Mouse (Mus musculus): ENCODE data around the gene Foxj3.

The Foxj3 gene

DNA sequence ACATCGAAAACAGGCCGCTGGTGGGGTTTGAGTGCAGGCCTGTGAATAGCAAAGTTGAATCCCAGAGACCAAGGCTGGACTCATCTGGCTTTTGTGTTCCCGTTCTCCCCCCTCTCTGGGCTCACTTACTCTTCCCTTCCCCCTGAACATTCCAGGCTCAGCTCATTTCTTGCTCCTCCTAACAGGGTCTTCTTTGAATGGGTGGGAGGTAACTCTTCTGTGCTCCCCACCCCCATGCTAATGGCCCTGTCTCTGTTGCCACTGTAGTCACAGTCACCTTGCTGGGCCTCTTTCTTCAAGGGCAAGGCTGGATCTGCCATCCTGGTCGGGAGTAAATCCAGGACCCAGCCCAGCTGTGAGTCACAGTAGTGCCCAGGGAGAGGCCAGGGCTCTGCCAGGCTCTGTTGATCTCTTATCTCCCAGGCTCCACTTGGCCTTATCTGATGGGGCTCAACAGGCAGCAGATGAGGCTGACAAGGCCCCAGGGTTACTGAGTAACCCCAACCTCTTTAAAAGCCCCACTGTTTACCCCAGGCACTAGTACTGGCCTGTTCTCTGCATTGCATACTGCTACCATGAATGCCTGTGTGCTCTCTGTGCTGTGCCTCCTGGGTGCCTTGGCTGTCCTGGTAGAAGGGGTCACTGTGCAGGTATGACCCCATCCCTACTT, 100.5 kb downstream of the Foxj3 start, which contains the start of gene Guca2a:
TSS of gene Guca2a (plus strand) at position 529 of the 670 bp plus-strand sequence.
- peak; percentile 55 to 70 for DNase-seq (ENCODE audit: low spot score in 2 of 2)

DNA sequence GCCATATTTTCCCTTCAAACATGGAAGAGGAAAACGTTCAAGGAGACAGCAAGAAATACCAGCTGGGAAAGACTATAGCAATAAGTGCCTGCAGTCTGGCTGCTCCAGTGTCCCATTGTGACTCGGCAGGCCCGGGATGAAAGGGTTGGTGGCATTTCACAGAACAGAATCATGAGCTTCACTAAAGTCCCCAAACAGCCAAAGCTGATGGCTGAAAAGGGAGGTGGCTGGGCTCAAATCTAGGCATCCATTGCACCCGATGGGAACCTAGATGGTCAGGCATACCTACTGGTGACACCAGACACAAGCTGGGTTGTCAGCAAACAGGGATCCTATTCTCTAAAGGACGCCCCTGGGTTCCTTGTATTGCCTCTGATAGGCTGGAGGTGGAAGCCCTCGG, 101.1 kb downstream of the Foxj3 start:
- DNase-seq (ENCODE audit: low spot score in 2 of 2), result no peak

DNA sequence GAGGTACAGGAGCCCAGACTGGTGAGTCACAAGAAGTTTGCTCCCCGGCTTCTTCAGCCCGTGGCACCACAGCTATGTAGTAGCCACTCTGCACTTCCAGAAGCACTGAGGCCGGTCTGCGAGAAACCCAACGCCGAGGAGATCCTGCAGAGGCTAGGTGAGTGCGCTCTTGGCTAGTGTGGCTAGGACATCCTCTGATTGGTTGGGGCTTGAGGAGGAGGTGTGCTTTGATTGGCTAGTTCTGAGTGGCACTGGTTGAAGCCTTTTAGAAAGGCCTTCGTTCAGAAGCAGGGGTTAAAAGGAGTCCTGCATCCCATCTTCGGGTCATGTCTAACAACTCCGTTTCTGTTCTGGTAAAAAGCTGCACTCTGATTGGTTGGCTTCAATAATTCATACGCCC, 101.9 kb downstream of the Foxj3 start:
- no peak for DNase-seq (ENCODE audit: low spot score in 2 of 2)

DNA sequence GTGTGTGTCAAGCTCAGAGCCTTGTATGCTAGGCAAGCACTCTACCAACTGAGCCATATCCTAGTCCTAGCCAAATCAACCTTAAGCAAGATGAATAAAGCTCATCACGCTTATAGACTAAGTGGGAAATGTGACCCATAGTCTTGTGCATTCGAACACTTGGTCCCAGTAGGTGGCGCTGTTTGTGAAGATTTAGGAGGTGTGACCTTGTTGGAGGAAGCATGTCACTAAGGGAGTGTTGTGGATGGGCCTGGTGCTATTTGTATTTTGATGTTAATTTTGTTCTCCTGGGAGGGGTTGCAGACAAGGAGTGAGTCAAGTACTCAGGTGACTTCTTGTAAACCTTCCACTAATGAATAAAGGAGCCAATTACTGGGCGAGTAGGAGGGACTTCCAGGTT, 105.9 kb downstream of the Foxj3 start:
- DNase-seq (ENCODE audit: low spot score in 2 of 2), result no peak

DNA sequence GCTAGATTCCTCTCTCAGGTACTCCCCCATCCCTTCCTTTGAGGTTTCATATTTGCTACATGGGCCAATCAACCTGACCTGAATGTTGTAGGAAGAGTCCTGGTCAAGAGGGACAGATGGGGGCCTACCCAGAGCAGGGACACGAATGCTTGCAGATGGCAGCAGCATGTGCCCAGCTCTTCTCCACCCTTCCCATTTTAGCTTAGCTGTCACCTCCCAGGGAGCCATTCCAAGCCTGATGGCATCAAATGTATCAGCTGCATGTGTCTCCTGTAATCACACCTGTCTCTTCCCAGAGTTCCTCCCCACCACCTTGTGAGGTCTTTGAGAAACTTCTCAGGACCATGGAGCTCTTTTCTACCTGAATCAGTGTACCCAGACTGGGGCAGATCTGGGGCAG, 120.2 kb downstream of the Foxj3 start:
- DNase-seq (ENCODE audit: low spot score in 2 of 2), result no peak

DNA sequence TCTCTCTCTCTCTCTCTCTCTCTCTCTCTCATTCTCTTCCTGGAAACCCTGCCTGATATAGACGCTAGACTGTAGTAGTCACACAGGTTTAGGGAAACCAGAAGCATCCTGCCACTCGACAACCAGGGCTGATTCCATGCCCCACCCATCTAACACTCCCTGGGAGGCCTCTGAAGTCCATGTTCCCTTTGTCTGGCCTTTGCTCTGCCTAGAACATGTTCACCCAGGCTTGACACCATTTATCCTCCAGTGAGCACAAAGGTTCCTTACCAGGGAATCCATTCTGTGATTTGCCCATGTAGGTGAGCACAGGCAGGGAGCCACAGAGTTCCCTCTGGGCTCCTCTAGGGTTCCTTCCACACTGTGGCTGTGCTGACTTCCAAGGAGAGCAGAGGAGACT, 121.4 kb downstream of the Foxj3 start:
- no peak for DNase-seq (ENCODE audit: low spot score in 2 of 2)

DNA sequence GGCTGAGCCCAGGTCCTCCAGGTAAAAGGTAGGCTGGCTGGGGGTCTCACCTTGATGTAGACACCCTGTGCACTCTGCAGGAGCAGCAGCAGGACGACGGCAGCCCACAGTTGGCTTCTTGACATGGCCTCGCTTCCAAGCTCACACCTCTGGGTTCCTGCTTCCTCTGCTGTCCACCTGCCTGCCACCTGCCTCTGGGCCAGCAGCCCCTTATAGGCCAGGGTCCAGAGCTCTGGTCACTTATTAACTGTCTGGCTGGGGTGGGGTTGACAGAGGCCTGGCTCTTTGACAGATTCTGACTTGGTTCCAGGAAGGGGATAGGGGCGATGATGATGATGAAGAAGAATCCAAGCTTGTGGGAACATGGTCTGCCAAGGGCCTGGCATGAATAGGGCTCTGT, 121.9 kb downstream of the Foxj3 start, which contains the start of gene Guca2b:
TSS of gene Guca2b (minus strand) at position 224 of the 400 bp plus-strand sequence.
- no peak for DNase-seq (ENCODE audit: low spot score in 2 of 2)

DNA sequence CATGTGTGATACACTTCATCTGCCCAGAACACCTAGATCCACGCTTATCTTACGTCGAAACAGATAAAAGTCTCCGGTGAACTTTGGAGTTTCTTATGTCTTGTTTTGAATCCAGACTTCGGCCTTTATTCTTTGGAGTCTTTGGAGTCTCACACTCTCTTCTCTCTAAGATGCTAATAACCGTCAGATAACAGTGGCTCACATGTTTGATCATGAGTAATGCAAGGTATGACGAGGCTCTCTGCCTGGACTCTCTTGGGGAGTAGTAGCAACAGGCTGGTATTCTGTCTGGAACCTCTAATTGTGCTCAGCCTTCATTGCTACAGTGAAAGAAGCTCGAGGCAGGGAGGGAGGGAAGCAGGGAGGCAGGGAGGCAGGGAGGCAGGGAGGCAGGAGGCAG, 123.2 kb downstream of the Foxj3 start:
- no peak for DNase-seq (ENCODE audit: low spot score in 2 of 2)

DNA sequence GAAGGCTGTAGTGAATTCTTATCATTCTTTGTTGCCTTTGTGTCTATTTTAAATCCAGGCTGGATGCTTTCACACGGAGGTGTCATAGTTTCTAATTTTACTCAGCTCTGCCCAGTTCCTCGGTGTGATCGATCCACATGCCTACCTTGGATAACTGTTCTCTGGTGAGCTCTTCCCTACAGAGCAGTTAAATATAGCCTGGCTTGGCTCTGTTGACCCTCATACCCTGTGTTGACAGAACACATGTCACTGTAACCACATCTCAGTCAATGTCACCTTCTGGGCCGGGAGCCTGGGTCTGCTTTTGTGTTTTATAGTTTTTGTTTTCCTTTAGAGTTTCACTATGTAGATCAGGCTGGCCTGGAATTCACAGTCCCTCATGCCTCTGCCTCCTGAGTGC, 125.3 kb downstream of the Foxj3 start:
- no peak for DNase-seq (ENCODE audit: low spot score in 2 of 2)

DNA sequence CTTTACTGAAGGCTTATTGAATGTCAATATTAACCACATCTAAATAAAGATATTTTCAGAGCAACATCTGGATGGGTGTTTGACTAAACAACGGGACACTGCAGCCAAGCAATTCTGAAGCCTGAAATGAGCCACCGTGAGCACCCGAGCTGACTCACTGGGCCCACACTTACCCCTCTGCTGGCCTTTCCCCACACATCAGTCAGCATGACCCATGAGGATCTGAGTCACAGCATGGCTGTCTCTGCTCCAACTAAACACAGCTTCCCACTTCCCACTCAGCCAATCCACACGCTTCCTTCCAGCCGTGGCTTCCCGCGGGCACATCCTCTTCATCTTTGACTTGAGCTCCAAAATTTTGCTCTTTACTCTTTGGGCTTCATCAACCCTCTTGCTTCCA, 126.2 kb downstream of the Foxj3 start:
- no peak for DNase-seq (ENCODE audit: low spot score in 2 of 2)

DNA sequence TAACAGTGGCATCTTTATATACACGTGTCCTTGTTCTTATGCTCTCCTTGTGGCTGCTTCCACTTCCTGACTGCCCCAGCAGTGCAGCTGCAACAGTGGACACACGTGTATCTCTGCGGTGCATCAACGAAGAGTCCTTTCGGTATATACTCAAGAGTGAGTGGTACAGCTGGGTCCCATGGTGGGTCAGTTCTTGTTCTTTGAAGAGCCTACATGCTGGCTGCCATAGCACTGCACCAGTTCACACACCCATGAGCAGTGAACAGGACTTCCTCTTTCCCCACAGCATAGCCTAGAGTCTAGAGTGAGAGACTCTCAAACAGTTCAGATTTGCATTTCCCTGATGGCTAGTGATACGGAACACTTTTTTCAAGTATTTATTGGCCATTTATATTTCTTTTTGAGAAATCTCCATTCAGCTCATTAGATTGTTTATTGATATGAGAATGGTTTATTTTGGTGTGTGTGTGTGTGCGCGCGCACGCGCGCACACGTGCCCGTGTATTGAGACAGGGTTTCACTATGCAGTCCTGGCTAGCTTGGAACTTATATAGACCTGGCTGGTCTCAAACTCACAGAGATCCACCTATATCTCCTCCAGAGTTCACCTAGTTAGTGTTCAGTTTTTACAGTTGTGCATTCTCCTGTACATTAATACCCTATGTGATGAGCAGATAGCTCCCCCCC, 126.7 kb downstream of the Foxj3 start:
- DNase-seq (ENCODE audit: low spot score in 2 of 2), result no peak

DNA sequence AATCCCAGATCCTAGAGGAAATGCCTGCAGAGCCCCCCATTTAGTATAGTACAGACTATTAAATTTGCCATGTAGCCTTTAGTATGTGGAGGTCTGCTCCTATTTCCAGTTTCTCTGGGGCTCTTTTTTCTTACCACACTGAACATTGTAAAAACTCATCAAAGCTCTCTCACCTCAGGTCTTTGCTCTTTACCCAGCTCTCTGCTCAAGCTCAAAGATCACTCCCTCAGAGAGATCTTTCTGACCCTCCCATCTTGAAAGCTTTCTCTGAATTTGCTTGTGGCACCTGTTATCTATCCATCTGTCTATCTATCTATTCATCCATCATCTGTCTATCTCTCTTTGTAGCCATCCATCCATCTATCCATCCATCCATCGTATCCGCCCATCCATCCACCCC, 128.4 kb downstream of the Foxj3 start:
- no peak for DNase-seq (ENCODE audit: low spot score in 2 of 2)

DNA sequence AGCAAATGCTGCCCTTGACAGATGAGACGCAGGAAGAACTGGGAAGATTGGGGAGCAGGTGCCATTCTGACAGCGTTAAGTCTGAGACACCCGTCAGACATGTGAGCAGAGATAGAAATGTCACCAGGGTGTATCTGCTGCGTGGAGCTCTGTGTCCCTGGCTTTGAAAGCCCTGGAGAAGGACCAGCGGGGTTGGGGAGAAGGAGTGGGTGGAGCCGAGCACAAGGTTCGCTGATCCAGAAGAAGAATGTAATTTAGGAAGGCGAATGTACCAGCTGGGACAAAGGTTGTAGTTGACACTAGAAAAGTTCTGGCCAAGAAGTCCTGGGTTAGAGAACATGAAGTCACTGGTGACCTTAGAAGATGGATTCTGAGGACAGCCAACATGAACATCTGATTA, 129.3 kb downstream of the Foxj3 start:
- no peak for DNase-seq (ENCODE audit: low spot score in 2 of 2)

DNA sequence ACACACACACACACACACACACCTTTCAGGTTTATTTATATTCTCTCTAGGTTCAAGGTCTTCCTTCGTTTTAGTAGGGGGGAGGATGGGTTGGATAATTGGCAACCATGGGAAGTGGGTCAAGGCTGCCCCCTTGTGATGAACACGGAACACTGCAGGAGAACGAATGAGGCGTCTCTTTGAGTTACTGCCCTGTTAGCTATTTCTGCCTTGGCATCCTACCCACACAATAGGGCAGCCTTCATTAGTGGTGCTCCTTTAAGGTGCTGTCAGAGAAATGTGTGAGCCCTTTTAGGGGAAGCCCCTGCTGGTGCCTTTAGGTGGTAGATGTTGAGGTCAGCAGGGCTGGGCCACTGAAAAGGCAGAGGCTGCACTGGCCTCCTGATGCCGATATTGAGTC, 130.7 kb downstream of the Foxj3 start:
- DNase-seq (ENCODE audit: low spot score in 2 of 2), result peak; percentile 45 to 55

DNA sequence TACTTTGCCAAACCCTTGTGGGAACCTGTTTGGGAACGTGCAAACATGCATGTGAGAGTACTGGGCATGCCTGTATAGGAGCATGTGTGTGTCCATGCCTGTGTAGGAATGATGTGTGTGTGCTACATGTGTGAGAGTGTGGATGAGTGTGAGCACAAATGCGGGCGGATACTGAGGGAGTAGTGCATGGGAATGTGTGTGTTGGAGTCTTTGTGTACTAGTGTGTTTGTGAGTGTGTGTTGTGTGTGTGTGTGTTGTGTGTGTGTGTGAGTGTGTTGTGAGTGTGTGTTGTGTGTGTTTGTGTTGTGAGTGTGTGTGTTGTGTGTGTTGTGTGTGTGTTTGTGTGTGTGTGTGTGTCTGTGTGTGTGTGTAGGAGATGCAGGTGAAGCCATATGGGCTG, 131.4 kb downstream of the Foxj3 start:
- no peak for DNase-seq (ENCODE audit: low spot score in 2 of 2)

DNA sequence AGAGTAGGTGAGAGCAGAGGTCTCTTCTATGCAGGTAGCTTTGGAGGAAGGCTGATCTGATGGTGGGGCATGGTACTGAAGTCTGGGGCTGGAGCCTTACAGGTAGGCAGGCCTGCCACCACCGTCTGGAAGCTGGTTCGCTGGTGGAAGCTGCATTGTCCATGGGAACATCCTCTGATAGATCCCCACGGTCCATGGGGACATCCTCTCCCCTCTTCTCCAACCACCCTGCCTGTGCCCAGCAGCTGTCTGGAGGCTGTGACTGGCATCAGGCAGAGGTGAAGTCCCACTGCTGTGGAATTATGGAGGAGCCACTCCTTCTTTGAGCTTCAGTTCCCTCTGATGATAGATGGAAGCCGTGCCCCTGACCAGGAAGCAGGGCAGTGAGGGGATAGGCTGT, 131.8 kb downstream of the Foxj3 start:
- no peak for DNase-seq (ENCODE audit: low spot score in 2 of 2)

DNA sequence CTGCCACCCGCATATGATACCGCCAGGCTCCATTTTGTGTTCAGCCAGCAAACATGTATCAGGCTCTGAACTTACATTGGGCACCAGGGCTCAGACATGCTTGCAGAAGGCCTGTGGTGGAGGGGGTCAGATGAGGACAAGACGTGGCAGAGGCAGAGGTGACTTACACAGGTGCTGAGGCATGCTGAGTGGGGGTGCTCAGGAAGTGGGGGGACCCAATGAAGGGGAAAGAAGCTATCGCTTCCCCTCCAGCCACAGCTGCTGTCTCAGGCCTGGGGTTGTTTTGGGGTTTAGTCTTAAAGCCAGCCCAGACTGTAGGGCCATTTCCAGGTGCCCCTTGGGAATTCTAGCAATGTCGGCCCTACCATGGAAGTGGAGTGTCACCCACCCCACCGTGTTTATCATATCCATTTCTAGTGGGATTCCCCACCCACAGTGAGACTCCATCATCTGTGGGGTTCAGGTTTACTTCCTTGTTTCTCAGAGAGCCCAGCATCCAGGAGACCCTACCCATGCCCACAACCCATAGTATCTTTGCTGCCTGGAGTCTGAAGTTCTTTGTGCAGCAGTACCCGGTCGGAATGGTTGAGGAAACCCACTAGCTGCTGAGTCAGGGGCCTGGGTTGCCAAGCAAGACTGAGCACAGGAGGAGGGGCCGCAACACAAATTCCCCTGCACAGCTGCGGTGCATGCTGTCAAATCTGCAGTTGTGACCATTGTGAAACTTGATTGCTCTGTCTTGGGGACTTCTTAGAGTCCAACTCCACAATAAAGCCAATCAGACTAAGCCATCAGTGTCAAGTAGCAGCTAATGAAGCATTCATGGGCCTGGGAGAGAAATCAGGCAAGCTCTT, 132.8 kb downstream of the Foxj3 start:
- no peak for DNase-seq (ENCODE audit: low spot score in 2 of 2)

DNA sequence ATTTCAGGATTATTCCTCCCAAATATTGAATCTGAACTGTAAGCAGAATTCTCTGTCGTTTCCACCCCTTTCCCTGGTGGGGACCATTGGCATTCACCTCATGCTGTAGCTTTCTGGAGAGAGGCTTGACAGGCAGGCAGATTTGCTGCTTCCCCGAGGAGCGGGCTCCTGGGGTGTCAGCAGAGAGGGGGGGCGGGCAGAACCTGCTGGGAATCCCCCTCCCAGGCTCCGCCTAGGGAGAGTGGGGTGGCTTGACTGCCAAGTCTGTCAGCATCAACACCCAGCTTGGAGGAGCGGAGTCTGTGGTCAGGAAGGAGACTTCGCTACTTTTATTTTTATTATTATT, 133.4 kb downstream of the Foxj3 start:
- DNase-seq (ENCODE audit: low spot score in 2 of 2), result no peak

DNA sequence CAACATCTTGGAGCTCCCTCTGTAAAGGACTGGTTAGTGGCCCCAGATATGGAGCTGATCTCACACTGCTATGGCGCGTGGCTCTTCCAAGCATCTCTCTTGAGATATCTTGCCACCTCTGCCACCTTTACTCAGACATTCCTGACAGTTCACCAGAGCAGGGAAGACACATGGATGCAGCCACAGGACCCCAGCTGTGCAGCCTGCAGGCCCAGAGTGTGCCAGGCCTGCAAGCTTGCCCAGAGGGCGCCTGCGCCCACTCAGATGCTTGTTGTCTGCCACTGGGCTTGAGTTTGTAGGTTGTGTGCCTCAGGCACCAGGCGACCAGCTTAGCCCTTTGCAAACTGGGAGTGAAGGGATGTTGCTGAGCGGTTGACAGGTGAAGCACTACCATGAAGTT, 133.9 kb downstream of the Foxj3 start:
- DNase-seq (ENCODE audit: low spot score in 2 of 2), result no peak

DNA sequence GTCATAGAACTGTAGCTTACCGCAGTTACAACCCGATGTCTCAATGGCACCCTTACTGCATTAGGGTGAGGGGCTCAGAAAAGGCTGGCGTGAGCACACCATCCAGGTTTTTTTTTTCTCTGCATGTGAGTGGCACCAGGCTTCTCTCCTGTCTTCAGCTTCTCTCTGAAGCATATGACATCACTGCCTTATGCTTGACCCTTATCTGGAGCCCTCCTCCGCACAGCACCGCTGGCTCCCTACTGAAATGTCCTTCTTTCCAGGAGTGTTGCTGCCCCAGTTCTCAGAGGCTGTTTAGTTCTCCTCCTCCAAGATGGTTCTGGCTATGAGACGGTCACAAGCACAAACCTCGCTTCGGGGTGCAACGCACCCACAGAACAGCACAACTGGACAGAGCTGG, 134.4 kb downstream of the Foxj3 start:
- no peak for DNase-seq (ENCODE audit: low spot score in 2 of 2)

DNA sequence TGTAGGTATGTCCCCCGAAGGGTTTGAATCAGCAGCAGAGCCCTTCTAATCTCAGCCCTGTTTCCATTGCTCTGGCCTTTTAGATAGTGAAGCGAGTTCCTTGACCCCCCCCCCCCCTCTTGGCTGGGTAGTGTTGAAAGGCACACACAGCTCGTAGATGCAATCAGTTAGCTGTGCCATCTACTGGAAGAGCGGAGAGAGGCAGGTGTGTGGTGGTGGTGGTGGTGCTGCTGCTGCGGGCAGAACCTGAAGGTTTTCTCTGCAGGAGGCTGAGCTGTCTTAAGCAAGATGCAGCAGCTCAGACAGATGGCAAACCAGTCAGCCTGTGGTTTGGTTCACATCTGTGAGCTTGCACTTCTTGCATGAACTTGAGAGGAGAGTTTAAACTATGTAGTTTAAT, 135.9 kb downstream of the Foxj3 start:
- no peak for DNase-seq (ENCODE audit: low spot score in 2 of 2)
